Mouse (Mus musculus) cerebral cortex, adult 2 months (tissue): ENCODE data around the gene Mmp8.

Experiments
- WGBS: fragments of 180-500 bp; shearing (Covaris S2); methylation state at CpG from one replicate; pipeline ENCODE4 v1.1.7; 2018; 5-methylcytosine and 5-hydroxymethylcytosine counted together

The Mmp8 gene

DNA sequence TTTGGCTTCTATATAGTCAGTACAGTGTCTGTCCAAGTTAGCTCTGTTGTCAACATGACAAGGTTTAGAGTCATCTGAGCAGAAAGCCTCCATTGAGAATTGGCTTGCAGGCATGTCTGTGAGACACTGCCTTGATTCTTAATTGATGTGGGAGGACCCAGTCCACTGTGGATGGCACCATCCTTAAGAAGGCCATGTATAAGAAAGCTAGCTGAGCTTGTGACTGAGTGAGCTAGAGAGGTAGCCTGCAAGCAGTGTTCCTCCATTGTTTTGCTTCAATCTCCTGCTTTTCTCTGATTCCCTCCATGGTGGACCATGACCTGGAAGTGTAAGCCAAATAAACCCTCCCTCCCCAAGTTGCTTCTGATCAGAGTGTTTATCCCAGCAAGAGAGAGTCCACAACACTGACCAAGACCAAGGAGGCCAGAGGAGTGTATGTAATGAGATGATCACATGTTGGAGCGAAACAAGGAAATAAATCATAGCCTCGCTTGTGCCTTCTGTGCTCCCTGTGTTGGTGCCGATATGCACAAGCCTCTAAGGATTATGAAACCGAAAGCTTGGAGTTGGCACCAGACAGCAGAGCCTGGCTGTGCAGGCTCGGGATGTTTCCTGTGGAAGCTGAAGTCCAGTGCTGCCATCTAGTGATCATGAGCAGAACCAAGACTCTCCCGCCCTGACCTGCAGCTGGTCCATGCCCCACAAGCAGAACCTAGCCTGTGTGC, 36.7 kb downstream of the Mmp8 start:
- 2% methylated on average over 6 of the region's 6 CpGs for WGBS

DNA sequence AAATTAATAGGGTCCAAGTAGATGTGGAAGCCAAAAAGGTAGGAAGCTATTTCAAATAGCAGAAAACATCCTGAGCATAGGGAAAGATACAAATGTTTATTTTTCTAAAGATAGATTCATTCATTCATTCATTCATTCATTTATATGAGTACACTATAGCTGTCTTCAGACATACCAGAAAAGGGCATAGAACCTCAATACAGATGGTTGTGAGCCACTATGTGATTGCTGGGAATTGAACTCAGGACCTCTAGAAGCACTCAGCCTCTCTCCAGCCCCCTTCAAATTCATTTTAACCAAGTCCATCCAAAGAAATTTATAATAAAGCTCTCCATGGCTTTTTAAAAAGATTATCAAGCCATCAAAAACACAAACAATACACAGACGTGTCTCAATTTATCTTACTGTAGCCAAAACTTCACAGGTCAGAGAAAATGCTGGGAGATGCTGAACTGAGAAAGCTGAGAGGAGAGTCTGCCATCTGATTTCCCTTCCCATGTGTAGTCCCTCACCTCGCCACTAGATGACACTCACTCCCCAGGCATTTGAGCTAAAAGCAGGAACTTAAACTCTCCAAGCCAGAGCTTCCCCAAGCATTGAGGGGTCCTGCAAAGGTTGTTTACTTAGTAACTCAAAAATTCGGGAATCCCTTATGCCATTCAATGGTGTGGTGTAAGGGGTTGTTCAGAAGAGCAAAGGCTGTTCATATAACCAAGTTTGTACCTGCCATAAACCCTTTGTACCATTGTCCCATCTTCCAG, 44.9 kb downstream of the Mmp8 start:
- 3% methylated on average over 3 of the region's 3 CpGs for WGBS

DNA sequence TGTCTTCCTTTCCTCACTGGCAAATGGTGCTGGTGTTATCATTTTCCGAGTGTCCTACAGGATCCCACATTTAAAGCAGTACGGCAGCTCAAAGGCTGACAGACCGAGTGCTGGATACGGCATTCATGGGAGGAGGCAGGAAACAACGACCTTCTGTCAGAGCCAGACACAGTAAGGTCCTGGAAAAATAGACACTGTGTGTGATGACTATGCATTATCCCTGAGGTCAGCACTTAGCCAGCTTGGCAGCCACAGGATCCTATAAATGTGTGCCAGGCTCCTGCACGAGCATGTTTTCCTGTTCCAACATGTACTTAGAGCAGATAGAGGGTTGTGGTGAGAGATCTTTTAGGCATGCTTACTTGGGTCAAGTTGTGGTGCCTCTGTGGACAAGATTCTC, 45.7 kb downstream of the Mmp8 start:
- WGBS, result 43% methylated on average over 6 of the region's 6 CpGs

- WGBS, result 90% methylated on average over 12 of the region's 12 CpGs
Measured at GRCm38 (mm10) chr9:7605638-7606037, 47.4 kb downstream of the Mmp8 start.
